Mouse (Mus musculus) midbrain, embryonic 12.5 days (tissue): ENCODE measurements at regions not wholly inside any gene's neighbourhood (a gene's known extent, or its start where the extent isn't known, plus 50 kb on each side); places are given as distances from the start of the nearest gene placed in this dataset.
"Not testable (repeated sequence)": the region's sequence is repeated elsewhere in the genome, so short reads cannot be mapped to it uniquely, and the experiment has no call there.

ENCODE experiments used
- ATAC-seq: fragments of 200-750 bp; cut with Nextera tagmentation; 2 replicates; pipeline ENCODE4 v1.8.0; 2017; ENCODE audit warnings: low read depth, moderate TSS enrichment, moderate library complexity; ENCODE audit not compliant: low FRiP score
- H3K27ac ChIP-seq: fragments of 300-500 bp; sonication (generic); replicated peaks from 2 replicates; pipeline ENCODE4 v1.5.1; 2016; ENCODE audit warnings: mild to moderate bottlenecking
- H3K27me3 ChIP-seq: fragments of 300-500 bp; sonication (generic); 2 replicates; pipeline ENCODE4 v1.6.1; 2016; ENCODE audit warnings: mild to moderate bottlenecking
- H3K36me3 ChIP-seq: fragments of 300-500 bp; sonication (generic); 2 replicates; pipeline ENCODE4 v1.6.1; 2016
- H3K4me1 ChIP-seq: fragments of 300-500 bp; sonication (generic); 2 replicates; pipeline ENCODE4 v1.6.1; 2016
- H3K4me2 ChIP-seq: fragments of 300-500 bp; sonication (generic); replicated peaks from 2 replicates; pipeline ENCODE4 v1.6.1; 2016; ENCODE audit warnings: mild to moderate bottlenecking, moderate library complexity
- H3K4me3 ChIP-seq: fragments of 300-500 bp; sonication (generic); 2 replicates; pipeline ENCODE4 v1.5.1; 2016; ENCODE audit warnings: mild to moderate bottlenecking
- H3K9ac ChIP-seq: fragments of 300-500 bp; sonication (generic); replicated peaks from 2 replicates; pipeline ENCODE4 v1.6.1; 2016; ENCODE audit warnings: mild to moderate bottlenecking, moderate library complexity
- H3K9me3 ChIP-seq: fragments of 300-500 bp; sonication (generic); 2 replicates; pipeline ENCODE4 v1.6.1; 2016; ENCODE audit warnings: mild to moderate bottlenecking
- WGBS: fragments of 180-500 bp; shearing (Covaris S2); methylation state at CpG from one replicate; pipeline ENCODE4 v1.1.7; 2016; 5-methylcytosine and 5-hydroxymethylcytosine counted together

GRCm38 (mm10) chr17:43139916-43140315 is 123.6 kb downstream of the Tnfrsf21 start:
- Histone ChIP-seq H3K9ac (no peak overlapping the region), H3K4me2 (no peak overlapping the region), H3K36me3 (no peaks in the 10 kb centered on the region), H3K9me3 (no peaks in the 10 kb centered on the region), H3K27me3 (no peaks in the 10 kb centered on the region), H3K4me1 (no peaks in the 10 kb centered on the region), H3K27ac (no peak overlapping the region), H3K4me3 (no peak overlapping the region)
- no peak for ATAC-seq
- WGBS: 73% methylated on average over 8 of the region's 8 CpGs

- Histone ChIP-seq H3K9me3 (no peaks in the 10 kb centered on the region), H3K9ac (no peak overlapping the region), H3K4me2 (no peak overlapping the region), H3K36me3 (no peaks in the 10 kb centered on the region), H3K4me1 (no peaks in the 10 kb centered on the region), H3K4me3 (no peak overlapping the region), H3K27me3 (no peaks in the 10 kb centered on the region), H3K27ac (no peak overlapping the region)
- 92% methylated on average over 7 of the region's 7 CpGs for WGBS
- no peak for ATAC-seq
Measured at GRCm38 (mm10) chr17:43141740-43142139, 125.4 kb downstream of the Tnfrsf21 start.

- Histone ChIP-seq H3K36me3 (no peaks in the 10 kb centered on the region), H3K4me2 (no peak overlapping the region), H3K9ac (no peak overlapping the region), H3K9me3 (no peaks in the 10 kb centered on the region), H3K4me3 (no peak overlapping the region), H3K4me1 (peaks cover 7% of the 10 kb centered on the region), H3K27ac (no peak overlapping the region), H3K27me3 (no peaks in the 10 kb centered on the region)
- ATAC-seq: no peak
- WGBS: 74% methylated on average over 1 of the region's 1 CpGs
Measured at GRCm38 (mm10) chr17:43145749-43146148, 124.4 kb upstream of the Adgrf1 start.

- Histone ChIP-seq H3K4me2 (no peak overlapping the region), H3K27me3 (no peaks in the 10 kb centered on the region), H3K9me3 (no peaks in the 10 kb centered on the region), H3K9ac (no peak overlapping the region), H3K4me3 (no peak overlapping the region), H3K27ac (no peak overlapping the region), H3K4me1 (peaks cover 7% of the 10 kb centered on the region), H3K36me3 (no peaks in the 10 kb centered on the region)
- WGBS: 6% methylated on average over 3 of the region's 3 CpGs
- no peak for ATAC-seq
Measured at GRCm38 (mm10) chr17:43147935-43148334, 122.2 kb upstream of the Adgrf1 start.

- WGBS: 94% methylated on average over 3 of the region's 3 CpGs
Measured at GRCm38 (mm10) chr17:43152620-43153019, 117.5 kb upstream of the Adgrf1 start.

GRCm38 (mm10) chr17:43155271-43155670 is 114.9 kb upstream of the Adgrf1 start:
- WGBS: 96% methylated on average over 8 of the region's 8 CpGs
- H3K4me3 ChIP-seq, H3K9me3 ChIP-seq, H3K36me3 ChIP-seq, H3K4me2 ChIP-seq, ATAC-seq, H3K27me3 ChIP-seq, H3K27ac ChIP-seq, H3K9ac ChIP-seq: not testable (repeated sequence)
- peaks cover 16% of the 10 kb centered on the region for H3K4me1 ChIP-seq

More at GRCm38 (mm10) chr17:43152620-43153019, 117.5 kb upstream of the Adgrf1 start:
- no peaks in the 10 kb centered on the region for H3K9me3 ChIP-seq
- peaks cover 11% of the 10 kb centered on the region for H3K4me1 ChIP-seq
- H3K4me2 ChIP-seq: no peak overlapping the region
- no peaks in the 10 kb centered on the region for H3K27me3 ChIP-seq
- H3K36me3 ChIP-seq: no peaks in the 10 kb centered on the region
- no peak overlapping the region for H3K4me3 ChIP-seq
- no peak overlapping the region for H3K9ac ChIP-seq
- no peak for ATAC-seq
- no peak overlapping the region for H3K27ac ChIP-seq

- Histone ChIP-seq H3K9me3 (no peaks in the 10 kb centered on the region), H3K4me2 (no peak overlapping the region), H3K27ac (no peak overlapping the region), H3K27me3 (no peaks in the 10 kb centered on the region), H3K9ac (no peak overlapping the region), H3K36me3 (no peaks in the 10 kb centered on the region), H3K4me3 (no peak overlapping the region), H3K4me1 (peaks cover 16% of the 10 kb centered on the region)
- 77% methylated on average over 5 of the region's 5 CpGs for WGBS
- ATAC-seq: no peak
Measured at GRCm38 (mm10) chr17:43156116-43156515, 114.0 kb upstream of the Adgrf1 start.

GRCm38 (mm10) chr17:43157781-43158501 is 112.2 kb upstream of the Adgrf1 start:
- Histone ChIP-seq H3K4me2 (peak overlapping the region; percentile 29), H3K9me3 (no peaks in the 10 kb centered on the region), H3K4me3 (peak overlapping the region; percentile 2; the same call in 1 of the 2 replicates), H3K36me3 (no peaks in the 10 kb centered on the region), H3K27ac (peak overlapping the region; percentile 47; the same call in 1 of the 2 replicates), H3K9ac (no peak overlapping the region), H3K4me1 (peaks cover 16% of the 10 kb centered on the region), H3K27me3 (no peaks in the 10 kb centered on the region)
- 26% methylated on average over 15 of the region's 15 CpGs for WGBS
- peak; percentile 90 for ATAC-seq

- H3K36me3 ChIP-seq: no peaks in the 10 kb centered on the region
- no peak overlapping the region for H3K4me3 ChIP-seq
- H3K27ac ChIP-seq: peak overlapping the region; percentile 47
- H3K27me3 ChIP-seq: no peaks in the 10 kb centered on the region
- ATAC-seq: peak; percentile 57
- H3K9ac ChIP-seq: no peak overlapping the region
- H3K4me2 ChIP-seq: peak overlapping the region; percentile 29
- peaks cover 16% of the 10 kb centered on the region for H3K4me1 ChIP-seq
- 54% methylated on average over 10 of the region's 10 CpGs for WGBS
- no peaks in the 10 kb centered on the region for H3K9me3 ChIP-seq
Measured at GRCm38 (mm10) chr17:43158741-43159140, 111.4 kb upstream of the Adgrf1 start.

- not testable (repeated sequence) for H3K9me3 ChIP-seq, H3K27me3 ChIP-seq, H3K4me2 ChIP-seq, H3K27ac ChIP-seq, H3K4me3 ChIP-seq, ATAC-seq, H3K36me3 ChIP-seq, H3K9ac ChIP-seq
- WGBS: 84% methylated on average over 10 of the region's 10 CpGs
- H3K4me1 ChIP-seq: peaks cover 16% of the 10 kb centered on the region
Measured at GRCm38 (mm10) chr17:43161306-43161705, 108.8 kb upstream of the Adgrf1 start.

GRCm38 (mm10) chr17:43163126-43163525 is 107.0 kb upstream of the Adgrf1 start:
- H3K4me3 ChIP-seq: no peak overlapping the region
- no peak for ATAC-seq
- no peaks in the 10 kb centered on the region for H3K36me3 ChIP-seq
- no peak overlapping the region for H3K4me2 ChIP-seq
- 85% methylated on average over 4 of the region's 4 CpGs for WGBS
- peaks cover 7% of the 10 kb centered on the region; the same call in 1 of the 2 replicates for H3K4me1 ChIP-seq
- H3K27me3 ChIP-seq: no peaks in the 10 kb centered on the region
- H3K27ac ChIP-seq: no peak overlapping the region
- no peak overlapping the region for H3K9ac ChIP-seq
- H3K9me3 ChIP-seq: no peaks in the 10 kb centered on the region

GRCm38 (mm10) chr17:43166091-43166490 is 104.0 kb upstream of the Adgrf1 start:
- Histone ChIP-seq H3K9me3 (no peaks in the 10 kb centered on the region), H3K4me1 (no peaks in the 10 kb centered on the region), H3K4me3 (no peak overlapping the region), H3K4me2 (no peak overlapping the region), H3K27ac (no peak overlapping the region), H3K27me3 (no peaks in the 10 kb centered on the region), H3K36me3 (no peaks in the 10 kb centered on the region), H3K9ac (no peak overlapping the region)
- 69% methylated on average over 4 of the region's 4 CpGs for WGBS
- no peak for ATAC-seq

GRCm38 (mm10) chr17:43169435-43169834 is 100.7 kb upstream of the Adgrf1 start:
- Histone ChIP-seq H3K9me3 (no peaks in the 10 kb centered on the region), H3K4me3 (no peak overlapping the region), H3K27ac (no peak overlapping the region), H3K9ac (no peak overlapping the region), H3K36me3 (no peaks in the 10 kb centered on the region), H3K4me2 (no peak overlapping the region), H3K4me1 (no peaks in the 10 kb centered on the region), H3K27me3 (no peaks in the 10 kb centered on the region)
- ATAC-seq: no peak
- 60% methylated on average over 1 of the region's 1 CpGs for WGBS
